20 mouse cellular contexts compared by ENCODE assay signal in the genomic region with DNA sequence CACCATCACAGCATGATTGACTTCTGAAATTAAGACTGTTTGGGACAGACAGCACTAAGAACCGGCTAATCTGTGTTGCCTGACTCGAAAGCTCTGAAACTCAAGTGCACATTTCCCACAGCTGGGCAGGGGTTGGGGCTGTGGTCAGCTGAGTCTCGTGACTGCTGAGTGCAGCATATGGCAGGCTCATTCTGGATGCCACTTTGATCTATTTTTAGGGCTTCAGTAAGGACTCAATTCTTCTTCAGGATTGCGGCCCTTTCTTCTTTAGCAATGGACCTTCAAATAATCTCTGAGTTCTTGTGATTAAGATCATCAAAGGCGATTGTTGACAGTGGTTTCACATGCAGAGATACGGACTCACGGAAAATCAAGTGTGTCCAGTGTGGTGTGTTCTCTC.
A peak's percentile ranks its signal among the peaks of the same experiment; 100 is the strongest.
DNase-seq lines count a peak whose midpoint lies in the region; ATAC-seq and TF ChIP-seq lines count a peak whose summit lies in the region.
"Had no signal": no experiment of that assay in that cellular context is flagged by ENCODE, and none has a peak within 500 bp of the region (broad histone marks: within the 10 kb centered on the region; RNA-seq: fewer than 3 reads in every experiment).

No protein-coding gene starts in this region.

- no peak overlapping the region for H3K27ac ChIP-seq in heart, embryonic 11.5 days (ENCODE audit: low read depth, low read length)
- H3K27ac ChIP-seq in midbrain, embryonic 11.5 days (ENCODE audit: low read depth, low read length), result no peak overlapping the region
- H3K27ac ChIP-seq in midbrain, embryonic 10.5 days (replicated peaks), result no peak overlapping the region
- no peak overlapping the region for H3K27ac ChIP-seq in kidney, adult 2 months (ENCODE audit: insufficient read depth, low read depth, low read length)
- H3K27ac ChIP-seq: embryonic facial prominence, embryonic 12.5 days; forebrain, embryonic 10.5 days; hindbrain, postnatal 0 days; limb, embryonic 13.5 days; liver, embryonic 15.5 days had no signal

- H3K4me1 ChIP-seq in heart, embryonic 11.5 days (ENCODE audit: control insufficient read depth, insufficient read depth, low read length), result no peaks in the 10 kb centered on the region
- H3K4me1 ChIP-seq in midbrain, embryonic 11.5 days (ENCODE audit: control insufficient read depth, insufficient read depth, low read length), result no peaks in the 10 kb centered on the region
- H3K4me1 ChIP-seq in midbrain, embryonic 10.5 days, result peaks cover 9% of the 10 kb centered on the region; the same call in 1 of the 2 replicates
- H3K4me1 ChIP-seq in kidney, adult 2 months (ENCODE audit: control insufficient read depth, insufficient read depth, low read length), result no peaks in the 10 kb centered on the region
- H3K4me1 ChIP-seq: liver, embryonic 15.5 days had no signal

- no peaks in the 10 kb centered on the region for H3K27me3 ChIP-seq in heart, embryonic 11.5 days (ENCODE audit: control insufficient read depth, insufficient read depth, low read length)
- no peaks in the 10 kb centered on the region for H3K27me3 ChIP-seq in midbrain, embryonic 11.5 days (ENCODE audit: control insufficient read depth, insufficient read depth, low read length)
- H3K27me3 ChIP-seq in midbrain, embryonic 10.5 days (ENCODE audit: low read depth, poor library complexity, severe bottlenecking), result no peaks in the 10 kb centered on the region
- no peaks in the 10 kb centered on the region; the same call in 1 of the 2 replicates for H3K27me3 ChIP-seq in kidney, adult 2 months (replicated peaks; ENCODE audit: control insufficient read depth, insufficient read depth, low read length)
- H3K27me3 ChIP-seq: liver, embryonic 15.5 days had no signal

- TF ChIP-seq POLR2A in kidney, adult 2 months (IDR thresholded peaks at IDR 0.05; ENCODE audit: low read depth, low read length), result no peak

- no peak for TF ChIP-seq CTCF in kidney, adult 2 months (conservative IDR thresholded peaks at IDR 0.05; ENCODE audit: insufficient read depth, insufficient read length, low read depth, low read length)

- no peak for DNase-seq in heart, postnatal 36 days
- DNase-seq in midbrain, embryonic 11.5 days (ENCODE audit: low spot score, missing footprints), result peak; percentile 86
- DNase-seq in midbrain, embryonic 10.5 days (ENCODE audit: low spot score), result no peak
- peak; percentile 60 for DNase-seq in embryo, embryonic 10.5 days (ENCODE audit: low spot score)
- peak; percentile 8 for DNase-seq in heart, postnatal 4 days
- no peak for DNase-seq in kidney, adult 2 months
- DNase-seq in right cerebral cortex, adult 18-20 months, result no peak
- DNase-seq: cerebellum, postnatal 10 days; gastrocnemius, postnatal 10 days; kidney, adult 11 months; kidney, postnatal 36 days; layer of hippocampus, adult 9-11 months; lung, postnatal 10 days; thymus, adult 18-20 months had no signal

- H3K9ac ChIP-seq in heart, embryonic 11.5 days (ENCODE audit: low read depth, low read length), result no peak overlapping the region
- no peak overlapping the region for H3K9ac ChIP-seq in midbrain, embryonic 11.5 days (ENCODE audit: low read length)
- H3K9ac ChIP-seq: embryonic facial prominence, embryonic 12.5 days; limb, embryonic 13.5 days; liver, embryonic 15.5 days had no signal

- H3K4me2 ChIP-seq in heart, embryonic 11.5 days, result peak overlapping the region; percentile 9; the same call in 1 of the 2 replicates
- no peak overlapping the region for H3K4me2 ChIP-seq in midbrain, embryonic 11.5 days
- H3K4me2 ChIP-seq: embryonic facial prominence, embryonic 12.5 days; limb, embryonic 13.5 days; liver, embryonic 15.5 days had no signal

- WGBS in heart, embryonic 11.5 days (ENCODE audit: insufficient replicate concordance), result 32% methylated on average over 7 of the region's 7 CpGs
- 41% methylated on average over 7 of the region's 7 CpGs for WGBS in midbrain, embryonic 11.5 days
- whole genome bisulfite sequencing in midbrain, embryonic 10.5 days, result 54% methylated on average over 7 of the region's 7 CpGs
- 64% methylated on average over 7 of the region's 7 CpGs for WGBS in kidney, adult 2 months

- H3K9me3 ChIP-seq in heart, embryonic 11.5 days (replicated peaks; ENCODE audit: control insufficient read depth, low read length), result no peaks in the 10 kb centered on the region
- H3K9me3 ChIP-seq in midbrain, embryonic 11.5 days (ENCODE audit: control insufficient read depth, low read length), result no peaks in the 10 kb centered on the region
- H3K9me3 ChIP-seq in midbrain, embryonic 10.5 days (replicated peaks), result no peaks in the 10 kb centered on the region
- H3K9me3 ChIP-seq: embryonic facial prominence, embryonic 12.5 days; forebrain, embryonic 10.5 days; limb, embryonic 13.5 days; liver, embryonic 15.5 days had no signal

- H3K36me3 ChIP-seq in heart, embryonic 11.5 days (ENCODE audit: control insufficient read depth, insufficient read depth, low read length), result no peaks in the 10 kb centered on the region
- H3K36me3 ChIP-seq in midbrain, embryonic 11.5 days (ENCODE audit: control insufficient read depth, insufficient read depth, low read length), result no peaks in the 10 kb centered on the region
- no peaks in the 10 kb centered on the region for H3K36me3 ChIP-seq in midbrain, embryonic 10.5 days
- H3K36me3 ChIP-seq in kidney, adult 2 months (ENCODE audit: control insufficient read depth, insufficient read depth, low read length), result no peaks in the 10 kb centered on the region
- H3K36me3 ChIP-seq: embryonic facial prominence, embryonic 12.5 days; forebrain, embryonic 10.5 days; limb, embryonic 13.5 days; liver, embryonic 15.5 days had no signal

- intact Hi-C loops in heart, postnatal 36 days (cut with DNase I), result no loop called here

- H3K4me3 ChIP-seq in heart, embryonic 11.5 days (ENCODE audit: low read depth, low read length), result no peak overlapping the region
- H3K4me3 ChIP-seq in midbrain, embryonic 11.5 days (ENCODE audit: low read depth, low read length), result no peak overlapping the region
- no peak overlapping the region for H3K4me3 ChIP-seq in midbrain, embryonic 10.5 days
- no peak overlapping the region for H3K4me3 ChIP-seq in kidney, adult 2 months (ENCODE audit: insufficient read depth, low read depth, low read length)
- H3K4me3 ChIP-seq: embryonic facial prominence, embryonic 12.5 days; forebrain, embryonic 10.5 days; limb, embryonic 13.5 days; liver, embryonic 15.5 days had no signal

- no peak for ATAC-seq in heart, embryonic 11.5 days (replicated peaks; ENCODE audit: insufficient number of reproducible peaks, low FRiP score, low TSS enrichment)
- no peak for ATAC-seq in midbrain, embryonic 11.5 days (ENCODE audit: low FRiP score)
- ATAC-seq: hindbrain, postnatal 0 days had no signal

Comparison
In these comparisons a context has a peak if more than half of its experiments do, and no peak if none do; other contexts are left out.
1. DNase-seq: peak in midbrain, embryonic 11.5 days (single experiment), embryo, embryonic 10.5 days (single experiment) and heart, postnatal 4 days (single experiment); none in heart, postnatal 36 days (0 of 2), midbrain, embryonic 10.5 days (single experiment), kidney, adult 2 months (single experiment) and right cerebral cortex, adult 18-20 months (single experiment).